Mouse (Mus musculus): ENCODE measurements at regions not wholly inside any gene's neighbourhood (a gene's known extent, or its start where the extent isn't known, plus 50 kb on each side); places are given as distances from the start of the nearest gene placed in this dataset.
A peak's percentile ranks its signal among the peaks of the same experiment; 100 is the strongest.

DNA sequence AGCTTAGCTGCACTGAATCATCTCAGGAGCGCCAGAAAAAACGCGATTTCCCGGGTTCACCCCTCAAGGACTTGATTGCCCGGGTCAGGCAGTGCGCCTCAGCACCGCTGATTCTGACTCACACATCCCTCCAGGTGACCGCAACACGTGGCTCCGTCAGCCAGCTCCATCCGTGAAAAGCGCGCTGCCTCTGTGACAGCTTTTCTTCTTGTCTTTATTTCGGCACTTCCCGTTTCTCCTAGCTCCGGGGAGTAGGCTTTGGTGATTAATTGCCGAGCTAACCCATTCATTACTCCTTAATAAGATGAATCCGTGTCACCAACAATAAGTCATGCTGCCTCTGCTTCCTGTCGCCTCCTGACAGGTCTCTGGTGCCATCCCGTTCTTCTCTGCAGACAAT lies 108.6 kb downstream of the Katnal1 start:
- no peak for DNase-seq (ENCODE audit: extremely low spot score, low spot score)
- 27% methylated on average over 20 of the region's 20 CpGs for WGBS
- peak overlapping the region; percentile 23 for H3K4me3 ChIP-seq

DNA sequence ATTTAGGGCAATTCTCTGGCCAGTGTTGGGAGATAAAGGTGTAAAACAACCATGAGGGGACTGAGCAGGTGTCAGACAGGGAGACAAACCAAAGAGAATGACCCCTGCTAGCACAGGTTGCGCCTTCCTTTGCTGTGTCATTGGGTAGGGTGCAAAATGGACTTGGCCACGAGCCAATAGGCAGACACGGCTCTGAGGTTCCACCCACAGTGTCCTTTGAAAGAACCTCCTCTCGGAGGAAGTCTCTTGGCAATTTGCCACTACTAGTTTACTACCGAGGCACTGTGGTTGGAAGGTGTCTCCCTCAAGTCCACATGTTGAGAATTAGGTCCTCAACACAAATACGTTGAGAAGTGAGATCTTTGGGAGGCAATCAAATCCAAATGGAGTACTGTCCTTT lies 109.7 kb downstream of the Katnal1 start:
- WGBS: 86% methylated on average over 6 of the region's 6 CpGs

More for the DNA sequence above, 108.6 kb downstream of the Katnal1 start:
- H3K4me1 ChIP-seq: peaks cover 16% of the 10 kb centered on the region
- 0 out of 2 replicates have a peak overlapping the region, but pooled peaks have one; percentile 15 for H3K27ac ChIP-seq
- H3K27me3 ChIP-seq (ENCODE audit: poor library complexity, severe bottlenecking): peaks cover 35% of the 10 kb centered on the region
- no peaks in the 10 kb centered on the region for H3K36me3 ChIP-seq (replicated peaks)
- H3K9me3 ChIP-seq: no peaks in the 10 kb centered on the region

DNA sequence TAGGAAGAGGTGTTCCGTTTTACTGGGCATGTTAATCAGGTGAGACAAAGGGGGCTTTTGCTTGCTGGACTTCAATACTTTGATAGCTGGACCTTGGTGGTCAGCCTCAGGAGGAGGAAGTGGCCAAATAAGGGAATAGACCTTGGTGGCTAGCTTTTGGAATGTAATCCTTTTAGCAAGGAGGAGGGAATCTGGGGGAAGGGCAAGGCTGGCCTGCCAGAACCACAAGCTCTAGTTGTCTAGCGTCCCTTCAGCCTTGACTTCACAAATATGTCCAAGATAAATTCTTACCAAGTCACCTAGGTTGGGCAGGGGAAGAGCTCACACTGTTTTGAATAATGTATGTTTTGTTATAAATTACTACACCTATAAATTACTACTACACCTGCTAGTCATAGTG lies 110.4 kb downstream of the Katnal1 start:
- peaks cover 16% of the 10 kb centered on the region for H3K4me1 ChIP-seq
- no peak overlapping the region for H3K27ac ChIP-seq
- H3K9me3 ChIP-seq: no peaks in the 10 kb centered on the region
- H3K4me3 ChIP-seq: no peak overlapping the region
- DNase-seq (ENCODE audit: extremely low spot score, low spot score): no peak
- no peaks in the 10 kb centered on the region for H3K36me3 ChIP-seq (replicated peaks)
- peaks cover 35% of the 10 kb centered on the region for H3K27me3 ChIP-seq (ENCODE audit: poor library complexity, severe bottlenecking)
- WGBS: 68% methylated on average over 2 of the region's 2 CpGs

More for the DNA sequence above, 109.7 kb downstream of the Katnal1 start:
- H3K4me3 ChIP-seq: no peak overlapping the region
- no peak overlapping the region for H3K27ac ChIP-seq
- DNase-seq (ENCODE audit: extremely low spot score, low spot score): no peak
- no peaks in the 10 kb centered on the region for H3K36me3 ChIP-seq (replicated peaks)
- peaks cover 16% of the 10 kb centered on the region for H3K4me1 ChIP-seq
- H3K9me3 ChIP-seq: no peaks in the 10 kb centered on the region
- peaks cover 35% of the 10 kb centered on the region for H3K27me3 ChIP-seq (ENCODE audit: poor library complexity, severe bottlenecking)

GRCm38 (mm10) chr5:148812840-148813239 lies 116.3 kb downstream of the Katnal1 start:
- Histone ChIP-seq H3K27ac (no peak overlapping the region), H3K36me3 (replicated peaks) (no peaks in the 10 kb centered on the region), H3K9me3 (no peaks in the 10 kb centered on the region), H3K27me3 (ENCODE audit: poor library complexity, severe bottlenecking) (peaks cover 34% of the 10 kb centered on the region), H3K4me3 (no peak overlapping the region), H3K4me1 (peaks cover 16% of the 10 kb centered on the region)
- no peak for DNase-seq (ENCODE audit: extremely low spot score, low spot score)
- WGBS: 81% methylated on average over 9 of the region's 9 CpGs

- Histone ChIP-seq H3K27me3 (ENCODE audit: poor library complexity, severe bottlenecking) (peaks cover 34% of the 10 kb centered on the region), H3K4me1 (peaks cover 16% of the 10 kb centered on the region), H3K36me3 (replicated peaks) (no peaks in the 10 kb centered on the region), H3K27ac (no peak overlapping the region), H3K9me3 (peaks cover 4% of the 10 kb centered on the region; the same call in 1 of the 2 replicates), H3K4me3 (peak overlapping the region; percentile 5; the same call in 1 of the 2 replicates)
- WGBS: 15% methylated on average over 13 of the region's 13 CpGs
- DNase-seq (ENCODE audit: extremely low spot score, low spot score): peak; percentile 73
Observed at GRCm38 (mm10) chr5:148812016-148812415, 117.1 kb downstream of the Katnal1 start.

DNA sequence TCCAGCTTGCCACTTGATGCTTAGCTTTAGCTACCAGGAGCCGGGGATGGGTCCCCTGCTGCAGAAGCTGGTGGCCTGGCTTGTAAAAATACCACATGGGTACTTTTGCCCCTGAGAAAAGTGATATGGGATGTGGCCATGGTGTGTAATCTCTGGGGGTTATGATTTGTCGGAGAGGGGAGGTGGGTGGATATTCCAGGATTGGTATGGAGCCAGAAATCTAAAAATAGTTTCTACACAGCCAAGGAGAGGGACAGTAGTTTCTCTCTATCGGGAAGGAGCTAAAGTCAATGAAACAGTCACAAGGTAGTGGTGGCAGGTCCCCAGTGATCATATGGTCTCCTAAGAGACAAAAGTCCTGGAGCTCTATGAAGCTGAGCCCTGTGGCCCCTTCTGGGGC lies 119.6 kb downstream of the Katnal1 start:
- Histone ChIP-seq H3K4me1 (peaks cover 16% of the 10 kb centered on the region), H3K4me3 (no peak overlapping the region), H3K36me3 (replicated peaks) (no peaks in the 10 kb centered on the region), H3K27me3 (ENCODE audit: poor library complexity, severe bottlenecking) (peaks cover 34% of the 10 kb centered on the region), H3K27ac (no peak overlapping the region), H3K9me3 (peaks cover 4% of the 10 kb centered on the region; the same call in 1 of the 2 replicates)
- no peak for DNase-seq (ENCODE audit: extremely low spot score, low spot score)
- WGBS: 73% methylated on average over 3 of the region's 3 CpGs

GRCm38 (mm10) chr5:148809055-148809454 lies 120.1 kb downstream of the Katnal1 start:
- Histone ChIP-seq H3K4me3 (no peak overlapping the region), H3K4me1 (peaks cover 16% of the 10 kb centered on the region), H3K9me3 (peaks cover 4% of the 10 kb centered on the region; the same call in 1 of the 2 replicates), H3K27me3 (ENCODE audit: poor library complexity, severe bottlenecking) (peaks cover 34% of the 10 kb centered on the region), H3K36me3 (replicated peaks) (no peaks in the 10 kb centered on the region), H3K27ac (no peak overlapping the region)
- 19% methylated on average over 10 of the region's 10 CpGs for WGBS
- no peak for DNase-seq (ENCODE audit: extremely low spot score, low spot score)

- Histone ChIP-seq H3K4me3 (no peak overlapping the region; the same call in 1 of the 2 replicates), H3K4me1 (peaks cover 16% of the 10 kb centered on the region), H3K27me3 (ENCODE audit: poor library complexity, severe bottlenecking) (peaks cover 34% of the 10 kb centered on the region), H3K36me3 (replicated peaks) (no peaks in the 10 kb centered on the region), H3K27ac (no peak overlapping the region), H3K9me3 (peaks cover 4% of the 10 kb centered on the region; the same call in 1 of the 2 replicates)
- WGBS: 5% methylated on average over 4 of the region's 4 CpGs
- peak; percentile 56 for DNase-seq (ENCODE audit: extremely low spot score, low spot score)
Observed at GRCm38 (mm10) chr5:148808426-148808825, 120.7 kb downstream of the Katnal1 start.

DNA sequence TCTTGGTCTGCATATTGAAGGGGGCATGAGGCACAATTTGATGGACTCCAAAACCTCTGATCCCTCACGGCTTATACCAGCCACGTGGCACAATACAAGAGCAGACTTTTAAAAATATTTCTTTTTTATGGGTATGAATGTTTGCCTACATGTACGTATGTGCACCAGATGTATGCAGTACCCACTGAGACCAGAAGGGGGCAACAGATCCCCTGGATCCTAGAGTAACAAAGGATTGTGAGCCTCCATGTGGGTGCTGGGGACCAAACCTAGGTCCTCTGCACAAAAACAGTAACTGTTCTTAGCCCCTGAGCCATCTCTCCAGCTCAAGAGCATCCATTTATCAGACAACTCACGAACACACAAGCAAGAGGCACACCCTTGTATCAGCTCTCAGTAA lies 121.5 kb downstream of the Katnal1 start:
- Histone ChIP-seq H3K27me3 (ENCODE audit: poor library complexity, severe bottlenecking) (peaks cover 37% of the 10 kb centered on the region), H3K9me3 (peaks cover 4% of the 10 kb centered on the region; the same call in 1 of the 2 replicates), H3K4me3 (no peak overlapping the region), H3K4me1 (peaks cover 16% of the 10 kb centered on the region), H3K36me3 (replicated peaks) (no peaks in the 10 kb centered on the region), H3K27ac (no peak overlapping the region)
- WGBS: 90% methylated on average over 4 of the region's 4 CpGs
- DNase-seq (ENCODE audit: extremely low spot score, low spot score): no peak

DNA sequence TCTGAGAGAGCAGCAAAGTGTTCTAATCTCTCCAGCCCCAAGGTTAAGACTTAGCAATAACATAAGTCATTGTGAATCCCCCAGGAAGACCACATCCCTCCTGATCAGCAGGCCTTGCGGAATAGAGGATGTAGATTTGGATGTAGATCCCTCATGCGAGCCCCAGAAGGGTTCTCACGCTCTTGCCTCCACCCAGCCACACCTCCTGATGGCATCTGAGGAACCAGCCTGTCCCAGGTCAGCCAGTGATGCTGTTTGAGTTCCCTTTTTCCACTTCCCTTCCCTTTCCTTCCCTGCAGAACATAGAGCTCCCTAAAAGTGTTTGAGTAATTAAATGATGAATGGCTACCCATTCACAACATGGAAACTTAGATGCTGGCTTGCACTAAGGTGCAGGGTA lies 124.1 kb downstream of the Katnal1 start:
- Histone ChIP-seq H3K36me3 (replicated peaks) (no peaks in the 10 kb centered on the region), H3K27ac (no peak overlapping the region), H3K27me3 (ENCODE audit: poor library complexity, severe bottlenecking) (peaks cover 18% of the 10 kb centered on the region), H3K4me1 (peaks cover 11% of the 10 kb centered on the region), H3K4me3 (no peak overlapping the region), H3K9me3 (peaks cover 4% of the 10 kb centered on the region; the same call in 1 of the 2 replicates)
- no peak for DNase-seq (ENCODE audit: extremely low spot score, low spot score)
- WGBS: 75% methylated on average over 3 of the region's 3 CpGs

DNA sequence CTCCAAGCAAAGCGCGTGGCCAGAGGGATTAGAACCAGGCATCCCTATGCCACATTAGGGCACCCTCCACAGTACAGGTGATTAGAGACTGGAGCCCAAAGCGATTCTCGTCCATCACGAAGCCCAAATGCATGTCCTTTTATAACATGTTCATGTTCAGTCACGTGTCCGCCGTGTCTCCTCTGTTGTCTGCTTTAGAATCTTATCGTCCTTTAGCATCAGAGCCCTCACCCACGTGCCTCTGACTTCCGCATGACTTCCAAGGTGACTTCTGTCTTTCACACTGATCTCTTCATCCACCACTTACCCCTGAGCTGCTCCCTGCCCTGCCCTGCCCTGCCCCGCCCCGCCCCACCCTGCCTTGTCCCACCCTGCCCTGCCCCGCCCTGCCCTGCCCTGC lies 125.3 kb downstream of the Katnal1 start:
- WGBS: 87% methylated on average over 14 of the region's 14 CpGs
- Histone ChIP-seq H3K36me3 (replicated peaks) (no peaks in the 10 kb centered on the region), H3K27me3 (ENCODE audit: poor library complexity, severe bottlenecking) (peaks cover 6% of the 10 kb centered on the region; the same call in 1 of the 2 replicates), H3K4me1 (peaks cover 8% of the 10 kb centered on the region), H3K27ac (no peak overlapping the region), H3K9me3 (peaks cover 4% of the 10 kb centered on the region; the same call in 1 of the 2 replicates), H3K4me3 (no peak overlapping the region)
- DNase-seq (ENCODE audit: extremely low spot score, low spot score): no peak

GRCm38 (mm10) chr5:148802720-148803119 lies 126.4 kb downstream of the Katnal1 start:
- H3K27ac ChIP-seq: no peak overlapping the region
- H3K9me3 ChIP-seq: peaks cover 3% of the 10 kb centered on the region; the same call in 1 of the 2 replicates
- WGBS: 87% methylated on average over 9 of the region's 9 CpGs
- H3K4me3 ChIP-seq: no peak overlapping the region
- no peaks in the 10 kb centered on the region for H3K36me3 ChIP-seq (replicated peaks)
- H3K27me3 ChIP-seq (ENCODE audit: poor library complexity, severe bottlenecking): 0 out of 2 replicates have a peak, but pooled peaks cover 3% of the 10 kb centered on the region
- peaks cover 14% of the 10 kb centered on the region for H3K4me1 ChIP-seq
- DNase-seq (ENCODE audit: extremely low spot score, low spot score): no peak

GRCm38 (mm10) chr5:148798541-148798940 lies 130.6 kb downstream of the Katnal1 start:
- 0 out of 2 replicates have a peak overlapping the region, but pooled peaks have one; percentile 35 for H3K27ac ChIP-seq

More at GRCm38 (mm10) chr5:148798541-148798940, 130.6 kb downstream of the Katnal1 start:
- Histone ChIP-seq H3K9me3 (no peaks in the 10 kb centered on the region), H3K4me3 (no peak overlapping the region), H3K27me3 (ENCODE audit: poor library complexity, severe bottlenecking) (0 out of 2 replicates have a peak, but pooled peaks cover 3% of the 10 kb centered on the region), H3K4me1 (peaks cover 35% of the 10 kb centered on the region), H3K36me3 (replicated peaks) (no peaks in the 10 kb centered on the region)
- no peak for DNase-seq (ENCODE audit: extremely low spot score, low spot score)
- WGBS: 81% methylated on average over 6 of the region's 6 CpGs
